Mouse (Mus musculus) kidney, embryonic 14.5 days (tissue): ENCODE measurements around the gene Nedd9. TPM values are rescaled to one million over a fixed set of nuclear protein-coding genes. Genes with fewer than 3 reads are reported as not detected.

ENCODE experiments used
- ATAC-seq: fragments of 200-750 bp; cut with Nextera tagmentation; 2 replicates; pipeline ENCODE4 v1.8.0; 2017; ENCODE audit warnings: moderate number of reproducible peaks, mild to moderate bottlenecking, moderate TSS enrichment, moderate library complexity; ENCODE audit not compliant: low FRiP score, low TSS enrichment
- H3K27ac ChIP-seq: fragments of 300-500 bp; sonication (generic); 2 replicates; pipeline ENCODE4 v1.5.1; 2014; ENCODE audit warnings: low read depth, mild to moderate bottlenecking, low read length, moderate library complexity, mixed read lengths
- H3K27me3 ChIP-seq: fragments of 300-500 bp; sonication (generic); 2 replicates; pipeline ENCODE4 v1.6.1; 2014; ENCODE audit warnings: mild to moderate bottlenecking, low read length; ENCODE audit not compliant: control insufficient read depth, insufficient read depth
- H3K36me3 ChIP-seq: fragments of 300-500 bp; sonication (generic); 2 replicates; pipeline ENCODE4 v1.6.1; 2014; ENCODE audit warnings: low read length, mixed read lengths; ENCODE audit not compliant: control insufficient read depth, insufficient read depth
- H3K4me1 ChIP-seq: fragments of 300-500 bp; sonication (generic); 2 replicates; pipeline ENCODE4 v1.6.1; 2014; ENCODE audit warnings: low read length, mixed read lengths; ENCODE audit not compliant: control insufficient read depth, insufficient read depth
- H3K4me2 ChIP-seq: fragments of 300-500 bp; sonication (generic); replicated peaks from 2 replicates; pipeline ENCODE4 v1.6.1; 2014; ENCODE audit warnings: low read depth, mild to moderate bottlenecking, low read length
- H3K4me3 ChIP-seq: fragments of 300-500 bp; sonication (generic); 2 replicates; pipeline ENCODE4 v1.5.1; 2014; ENCODE audit warnings: mild to moderate bottlenecking, low read length
- H3K9ac ChIP-seq: fragments of 300-500 bp; sonication (generic); 2 replicates; pipeline ENCODE4 v1.6.1; 2014; ENCODE audit warnings: low read depth, mild to moderate bottlenecking, low read length, moderate library complexity
- H3K9me3 ChIP-seq: fragments of 300-500 bp; sonication (generic); 2 replicates; pipeline ENCODE4 v1.6.1; 2016; ENCODE audit warnings: low read length; ENCODE audit not compliant: control insufficient read depth
- WGBS: fragments of 180-500 bp; shearing (Covaris S2); extraction: QIAGEN DNeasy Blood & Tissue Kit; methylation state at CpG from one replicate; pipeline ENCODE4 v1.1.7; 2014; 5-methylcytosine and 5-hydroxymethylcytosine counted together
- polyA plus RNA-seq: library from polyadenylated mRNA; unstranded; fragments of >200 nt; fragmentation: Nextera tagmentation; extraction: Ambion mirVana; gene quantifications from 2 replicates; pipeline ENCODE4 v1.2.1, GENCODE M21; 2014

Gene Nedd9
- polyA plus RNA-seq, 1 experiment from 2014 or later = 24.9 TPM

DNA sequence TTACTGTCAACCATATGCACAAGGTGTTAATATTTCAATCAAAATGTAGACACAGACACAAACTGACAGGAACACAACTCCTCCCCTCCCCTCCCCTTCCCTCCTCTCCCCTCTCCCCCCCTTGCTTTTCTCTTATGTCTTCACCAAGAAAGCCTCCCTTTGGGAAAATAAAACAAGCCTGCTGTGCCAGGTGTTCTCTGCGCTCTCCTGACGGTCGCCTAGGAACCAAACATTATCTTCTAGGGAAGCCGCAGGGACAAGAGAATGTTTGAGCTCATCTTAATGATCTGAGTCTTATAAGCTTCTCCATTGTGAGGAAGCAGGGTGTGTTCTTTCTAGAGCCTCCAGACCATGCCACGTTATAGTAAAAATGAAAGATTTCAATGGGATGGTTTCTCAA lies 108.7 kb downstream of the Nedd9 start:
- ATAC-seq = no peak
- 55% methylated on average over 5 of the region's 5 CpGs for WGBS
- Histone ChIP-seq H3K9ac (no peak overlapping the region), H3K4me3 (no peak overlapping the region), H3K4me2 (no peak overlapping the region), H3K27me3 (no peaks in the 10 kb centered on the region), H3K27ac (no peak overlapping the region), H3K36me3 (no peaks in the 10 kb centered on the region), H3K9me3 (no peaks in the 10 kb centered on the region), H3K4me1 (no peaks in the 10 kb centered on the region)

DNA sequence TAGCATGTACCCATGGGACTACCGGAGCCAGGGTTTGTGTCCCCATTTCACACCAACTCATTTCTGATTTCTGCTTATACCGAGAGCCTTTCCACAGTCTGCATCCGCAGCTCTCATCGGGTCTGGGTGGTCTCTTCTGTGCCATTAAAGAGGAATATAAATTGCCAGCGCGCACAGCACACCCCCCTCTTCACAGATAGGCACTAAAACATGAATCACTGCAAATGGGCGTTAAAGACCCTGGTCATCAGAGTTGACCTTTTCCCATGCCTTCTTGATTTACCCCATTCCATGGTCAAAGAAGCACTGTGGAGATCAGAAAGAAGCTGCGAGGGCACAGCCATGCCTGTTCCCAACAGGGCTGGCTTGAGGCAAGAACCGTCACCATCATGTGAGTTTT lies 109.3 kb downstream of the Nedd9 start:
- Histone ChIP-seq H3K27ac (no peak overlapping the region), H3K4me2 (no peak overlapping the region), H3K9ac (no peak overlapping the region), H3K4me3 (no peak overlapping the region), H3K4me1 (no peaks in the 10 kb centered on the region), H3K27me3 (no peaks in the 10 kb centered on the region), H3K9me3 (no peaks in the 10 kb centered on the region), H3K36me3 (no peaks in the 10 kb centered on the region)
- no peak for ATAC-seq
- 36% methylated on average over 9 of the region's 9 CpGs for WGBS

DNA sequence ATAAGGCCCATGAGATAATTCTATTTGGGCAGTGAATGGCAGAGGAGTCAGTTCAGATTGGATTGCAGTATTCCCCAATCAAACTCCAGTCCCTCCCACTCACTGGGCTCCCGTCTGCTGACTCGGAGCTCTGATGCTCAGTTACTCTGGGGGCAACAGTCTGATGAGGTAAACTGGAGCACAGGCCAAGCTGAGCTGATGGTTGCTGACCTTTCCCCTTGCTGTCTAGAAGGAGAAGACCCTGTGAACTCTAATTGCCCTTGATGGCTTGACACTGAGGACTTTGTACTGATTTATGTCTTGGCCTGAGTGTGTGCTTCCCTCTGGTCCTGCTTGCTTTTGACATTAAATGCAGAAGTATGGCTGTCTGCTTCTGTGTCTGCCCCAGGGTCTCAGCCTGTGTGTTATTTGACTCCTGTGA lies 110.1 kb downstream of the Nedd9 start:
- no peaks in the 10 kb centered on the region for H3K27me3 ChIP-seq
- 17% methylated on average over 2 of the region's 2 CpGs for WGBS
- H3K4me3 ChIP-seq = no peak overlapping the region
- H3K36me3 ChIP-seq = no peaks in the 10 kb centered on the region
- no peaks in the 10 kb centered on the region for H3K9me3 ChIP-seq
- no peak overlapping the region for H3K4me2 ChIP-seq
- 0 out of 2 replicates have a peak, but pooled peaks have one; percentile 55 for ATAC-seq
- no peak overlapping the region for H3K9ac ChIP-seq
- H3K4me1 ChIP-seq = no peaks in the 10 kb centered on the region
- no peak overlapping the region for H3K27ac ChIP-seq

DNA sequence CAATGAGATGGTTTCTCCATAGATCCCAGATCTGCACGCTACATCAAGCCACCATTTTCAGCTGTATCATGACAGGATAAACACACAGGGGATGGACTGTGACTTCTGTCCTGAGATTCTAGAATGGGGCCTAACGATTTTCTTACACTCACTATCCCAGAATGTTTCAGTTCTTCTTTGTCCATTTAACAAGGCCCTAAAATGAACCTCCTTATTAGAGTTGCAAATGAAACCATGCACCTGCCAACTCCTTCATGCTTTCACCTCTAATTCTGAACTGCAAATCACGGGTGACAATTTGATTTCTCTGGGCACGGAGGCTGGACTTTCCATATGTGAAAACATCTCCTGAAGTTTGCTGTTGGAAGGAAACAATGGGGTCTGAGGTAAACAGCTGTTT lies 111.1 kb downstream of the Nedd9 start:
- Histone ChIP-seq H3K27ac (no peak overlapping the region), H3K9me3 (no peaks in the 10 kb centered on the region), H3K9ac (no peak overlapping the region), H3K27me3 (no peaks in the 10 kb centered on the region), H3K36me3 (no peaks in the 10 kb centered on the region), H3K4me1 (no peaks in the 10 kb centered on the region), H3K4me2 (no peak overlapping the region), H3K4me3 (no peak overlapping the region)
- ATAC-seq = no peak
- WGBS = 63% methylated on average over 4 of the region's 4 CpGs

DNA sequence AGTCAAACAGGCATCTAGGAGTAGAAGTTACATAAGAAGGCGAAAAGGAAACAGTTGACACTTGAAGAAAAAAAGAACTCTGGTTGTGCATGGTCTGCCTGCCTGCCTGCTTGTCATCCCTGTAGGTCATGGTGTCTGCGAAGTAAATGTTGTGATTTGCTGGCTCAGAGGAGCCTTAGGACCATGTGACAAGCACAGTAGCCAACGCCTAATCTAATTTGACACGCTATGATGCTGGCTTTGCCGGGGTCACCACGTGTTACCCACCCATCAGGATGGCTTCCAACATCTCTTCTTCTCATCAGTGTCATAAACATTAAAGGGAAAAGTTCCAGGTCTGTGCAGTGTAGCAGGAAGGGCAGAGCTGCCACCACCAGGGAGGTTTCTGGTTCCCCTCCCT lies 111.5 kb downstream of the Nedd9 start:
- Histone ChIP-seq H3K36me3 (no peaks in the 10 kb centered on the region), H3K4me3 (no peak overlapping the region), H3K27ac (no peak overlapping the region), H3K27me3 (no peaks in the 10 kb centered on the region), H3K4me1 (no peaks in the 10 kb centered on the region), H3K9me3 (no peaks in the 10 kb centered on the region), H3K9ac (no peak overlapping the region), H3K4me2 (no peak overlapping the region)
- no peak for ATAC-seq
- 68% methylated on average over 6 of the region's 6 CpGs for WGBS

DNA sequence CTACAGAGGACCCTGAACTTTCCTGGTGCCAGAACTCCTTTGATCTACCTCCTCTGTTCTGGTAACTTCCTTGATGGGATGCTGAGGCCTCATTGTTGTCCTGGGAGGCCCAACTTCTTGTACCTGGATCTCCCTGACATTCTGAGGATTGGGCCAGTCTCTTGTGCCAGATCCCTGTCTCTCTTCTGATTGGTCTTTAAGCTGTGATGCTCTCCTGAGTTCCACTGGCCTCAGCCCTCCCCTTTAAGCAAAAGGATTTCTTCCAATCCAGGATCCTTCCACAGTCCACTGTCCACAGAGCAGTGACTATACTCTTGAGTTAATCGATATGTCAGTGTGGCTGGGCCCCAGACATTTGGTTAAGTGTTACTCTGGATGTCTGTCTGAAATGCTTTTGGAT lies 112.3 kb downstream of the Nedd9 start:
- Histone ChIP-seq H3K9ac (no peak overlapping the region), H3K4me3 (no peak overlapping the region), H3K36me3 (no peaks in the 10 kb centered on the region), H3K4me1 (no peaks in the 10 kb centered on the region), H3K4me2 (no peak overlapping the region), H3K27ac (no peak overlapping the region), H3K9me3 (no peaks in the 10 kb centered on the region), H3K27me3 (no peaks in the 10 kb centered on the region)
- WGBS = 79% methylated on average over 1 of the region's 1 CpGs
- no peak for ATAC-seq

DNA sequence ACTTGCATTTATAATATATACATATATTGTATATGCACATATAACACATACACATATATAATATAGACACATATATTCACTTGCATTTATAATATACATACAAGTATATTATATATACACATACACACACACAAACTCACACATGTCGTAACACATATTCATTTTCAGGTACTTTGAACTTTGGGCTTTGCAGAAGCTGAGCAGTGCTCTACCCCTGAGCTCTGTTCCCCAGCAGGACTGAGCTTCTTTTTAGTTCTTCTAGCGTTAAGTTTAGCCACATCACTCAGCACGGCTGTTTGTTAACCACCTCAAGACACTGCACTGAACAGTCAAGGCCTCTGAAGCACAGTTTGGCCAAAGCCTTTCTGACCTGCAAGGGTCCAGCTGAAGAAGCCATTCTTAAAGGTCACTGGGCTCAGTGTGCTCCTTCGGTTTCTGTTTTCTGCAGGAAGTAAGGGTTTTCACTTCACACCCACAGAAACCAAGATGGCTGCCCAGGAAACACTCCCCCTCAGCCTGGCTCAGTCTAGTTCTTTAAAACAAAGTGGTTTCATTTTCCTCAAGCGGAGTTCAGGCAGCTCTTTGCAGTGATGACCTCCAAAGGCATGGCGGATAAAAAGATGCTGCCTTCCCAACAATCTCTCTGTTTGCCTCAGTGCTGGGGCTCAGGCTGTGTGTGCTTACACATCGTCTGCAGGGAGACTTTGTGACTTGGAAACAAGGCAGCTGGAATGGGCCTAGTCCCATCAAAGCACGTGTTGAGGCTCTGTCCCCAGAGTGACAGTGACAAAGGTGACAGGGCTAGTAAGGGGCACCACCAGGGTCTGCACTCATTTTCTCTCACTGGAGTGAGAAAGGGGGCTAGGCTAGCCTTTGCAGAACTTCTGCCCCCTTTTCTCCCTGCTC lies 114.4 kb downstream of the Nedd9 start:
- ATAC-seq = no peak
- no peak overlapping the region for H3K9ac ChIP-seq
- WGBS = 65% methylated on average over 8 of the region's 8 CpGs
- no peak overlapping the region for H3K4me3 ChIP-seq
- H3K27me3 ChIP-seq = no peaks in the 10 kb centered on the region
- H3K36me3 ChIP-seq = no peaks in the 10 kb centered on the region
- no peaks in the 10 kb centered on the region for H3K4me1 ChIP-seq
- H3K27ac ChIP-seq = no peak overlapping the region
- H3K4me2 ChIP-seq = no peak overlapping the region
- no peaks in the 10 kb centered on the region for H3K9me3 ChIP-seq

DNA sequence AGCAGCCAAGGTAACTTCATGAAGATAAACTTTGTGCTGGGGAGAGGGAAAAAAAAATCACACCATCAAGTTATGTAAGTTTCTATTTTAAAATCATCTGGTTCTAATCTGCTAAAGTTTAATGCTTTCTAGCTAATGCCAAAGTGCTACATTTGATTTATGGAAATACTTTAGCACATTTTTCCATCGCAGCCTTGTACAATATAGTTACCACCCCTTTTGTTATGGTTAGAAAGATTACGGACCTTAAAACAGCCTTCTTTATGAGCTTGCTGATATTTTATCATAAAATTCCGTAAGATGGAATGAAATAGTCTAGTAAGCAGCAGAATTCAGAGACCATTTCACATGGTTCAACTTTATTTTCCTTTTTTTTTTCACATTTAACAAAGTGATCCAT lies 115.6 kb downstream of the Nedd9 start:
- ATAC-seq = no peak
- Histone ChIP-seq H3K9ac (no peak overlapping the region), H3K4me2 (no peak overlapping the region)

DNA sequence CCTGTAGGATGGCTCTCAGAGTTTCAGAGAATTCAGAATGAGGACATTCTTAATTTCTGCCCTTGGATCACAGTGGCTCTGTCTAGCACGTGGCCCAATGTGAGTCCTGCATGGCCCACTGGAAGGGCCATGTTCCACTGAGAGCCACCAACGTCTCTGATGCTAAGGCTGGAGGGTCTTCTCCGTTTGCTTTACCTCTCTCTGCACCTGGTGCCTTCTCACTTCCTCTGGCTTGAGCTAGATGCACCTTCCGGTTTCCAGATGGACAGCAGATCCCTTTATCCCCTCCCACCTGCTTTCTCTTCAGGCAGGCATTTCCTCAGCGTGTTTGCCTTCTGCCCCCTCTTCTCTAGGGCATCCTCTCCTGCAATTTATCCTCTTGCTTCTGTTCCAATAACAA lies 118.5 kb downstream of the Nedd9 start:
- 83% methylated on average over 5 of the region's 5 CpGs for WGBS
- H3K27me3 ChIP-seq = no peaks in the 10 kb centered on the region
- no peak overlapping the region for H3K4me2 ChIP-seq
- no peak for ATAC-seq
- H3K9ac ChIP-seq = no peak overlapping the region
- H3K27ac ChIP-seq = no peak overlapping the region
- no peaks in the 10 kb centered on the region for H3K36me3 ChIP-seq
- no peak overlapping the region for H3K4me3 ChIP-seq
- no peaks in the 10 kb centered on the region for H3K4me1 ChIP-seq
- H3K9me3 ChIP-seq = no peaks in the 10 kb centered on the region

More for the DNA sequence above, 115.6 kb downstream of the Nedd9 start:
- Histone ChIP-seq H3K36me3 (no peaks in the 10 kb centered on the region), H3K4me1 (no peaks in the 10 kb centered on the region), H3K9me3 (no peaks in the 10 kb centered on the region), H3K4me3 (no peak overlapping the region), H3K27ac (no peak overlapping the region), H3K27me3 (no peaks in the 10 kb centered on the region)
- 57% methylated on average over 3 of the region's 3 CpGs for WGBS
